9 mouse cellular contexts compared by ENCODE assay signal in genomic region chr11:52233906-52234305, GRCm38 (mm10). TPM values are rescaled to one million over a fixed set of nuclear protein-coding genes. Genes with fewer than 3 reads are reported as not detected.
DNase-seq lines count a peak whose midpoint lies in the region; ATAC-seq and TF ChIP-seq lines count a peak whose summit lies in the region.
"Had no signal": no experiment of that assay in that cellular context is flagged by ENCODE, and none has a peak within 500 bp of the region (broad histone marks: within the 10 kb centered on the region; RNA-seq: fewer than 3 reads in every experiment).

No protein-coding gene starts in this region.

- H3K9me3 ChIP-seq in lung, embryonic 15.5 days: no peaks in the 10 kb centered on the region
- H3K9me3 ChIP-seq in forebrain, embryonic 10.5 days: no peaks in the 10 kb centered on the region
- no peaks in the 10 kb centered on the region for H3K9me3 ChIP-seq in intestine, postnatal 0 days (ENCODE audit: control insufficient read depth)
- H3K9me3 ChIP-seq in neural tube, embryonic 13.5 days: no peaks in the 10 kb centered on the region

- H3K4me1 ChIP-seq in lung, embryonic 15.5 days: peaks cover 24% of the 10 kb centered on the region
- H3K4me1 ChIP-seq in forebrain, embryonic 10.5 days: peaks cover 22% of the 10 kb centered on the region
- H3K4me1 ChIP-seq in intestine, postnatal 0 days (replicated peaks; ENCODE audit: control insufficient read depth, insufficient read depth, low read length): no peaks in the 10 kb centered on the region; the same call in 1 of the 2 replicates
- peaks cover 32% of the 10 kb centered on the region for H3K4me1 ChIP-seq in neural tube, embryonic 13.5 days (replicated peaks)

- H3K27ac ChIP-seq in lung, embryonic 15.5 days: no peak overlapping the region
- H3K27ac ChIP-seq in forebrain, embryonic 10.5 days: no peak overlapping the region
- no peak overlapping the region for H3K27ac ChIP-seq in intestine, postnatal 0 days (ENCODE audit: low read depth, low read length)
- H3K27ac ChIP-seq in neural tube, embryonic 13.5 days (replicated peaks): no peak overlapping the region

- H3K4me2 ChIP-seq in lung, embryonic 15.5 days: peak overlapping the region; percentile 58
- H3K4me2 ChIP-seq in intestine, postnatal 0 days (replicated peaks; ENCODE audit: low read depth): peak overlapping the region; percentile 63
- H3K4me2 ChIP-seq in neural tube, embryonic 13.5 days: peak overlapping the region; percentile 90

- ATAC-seq in lung, embryonic 15.5 days (ENCODE audit: borderline replicate concordance, extremely low read depth, low FRiP score, low TSS enrichment): no peak
- no peak for ATAC-seq in intestine, postnatal 0 days
- ATAC-seq in neural tube, embryonic 13.5 days (ENCODE audit: low read depth): no peak
- no peak for ATAC-seq in granulocyte monocyte progenitor cell, adult 5-6 weeks (replicated peaks; ENCODE audit: poor library complexity, severe bottlenecking)

- no peak for TF ChIP-seq CTCF in intestine, postnatal 0 days (IDR thresholded peaks at IDR 0.05; ENCODE audit: low read depth)

- no peaks in the 10 kb centered on the region for H3K27me3 ChIP-seq in lung, embryonic 15.5 days
- no peaks in the 10 kb centered on the region for H3K27me3 ChIP-seq in forebrain, embryonic 10.5 days (ENCODE audit: poor library complexity, severe bottlenecking)
- no peaks in the 10 kb centered on the region for H3K27me3 ChIP-seq in intestine, postnatal 0 days (replicated peaks; ENCODE audit: control insufficient read depth, insufficient read depth, low read length)
- H3K27me3 ChIP-seq in neural tube, embryonic 13.5 days: no peaks in the 10 kb centered on the region

- H3K4me3 ChIP-seq in lung, embryonic 15.5 days: 0 out of 2 replicates have a peak overlapping the region, but pooled peaks have one; percentile 91
- peak overlapping the region; percentile 99; the same call in 1 of the 2 replicates for H3K4me3 ChIP-seq in forebrain, embryonic 10.5 days
- 0 out of 2 replicates have a peak overlapping the region, but pooled peaks have one; percentile 98 for H3K4me3 ChIP-seq in intestine, postnatal 0 days (ENCODE audit: low read depth, low read length)
- H3K4me3 ChIP-seq in neural tube, embryonic 13.5 days: no peak overlapping the region; the same call in 1 of the 2 replicates

- DNase-seq in lung, postnatal 25 days (ENCODE audit: low spot score): no peak
- no peak for DNase-seq in forebrain, embryonic 10.5 days (ENCODE audit: extremely low spot score, low spot score)
- no peak for DNase-seq in ovary, adult 18-20 months (ENCODE audit: low spot score)
- DNase-seq: cerebellum, postnatal 25 days; heart, postnatal 4 days had no signal

- H3K9ac ChIP-seq in lung, embryonic 15.5 days: 0 out of 2 replicates have a peak overlapping the region, but pooled peaks have one; percentile 99
- no peak overlapping the region for H3K9ac ChIP-seq in intestine, postnatal 0 days (ENCODE audit: low read depth, low read length)
- H3K9ac ChIP-seq in neural tube, embryonic 13.5 days: no peak overlapping the region

- peaks cover 30% of the 10 kb centered on the region for H3K36me3 ChIP-seq in lung, embryonic 15.5 days
- H3K36me3 ChIP-seq in forebrain, embryonic 10.5 days (replicated peaks): peaks cover 45% of the 10 kb centered on the region
- H3K36me3 ChIP-seq in intestine, postnatal 0 days (ENCODE audit: control insufficient read depth, insufficient read depth): no peaks in the 10 kb centered on the region; the same call in 1 of the 2 replicates
- peaks cover 27% of the 10 kb centered on the region for H3K36me3 ChIP-seq in neural tube, embryonic 13.5 days

- 77% methylated on average over 1 of the region's 1 CpGs for WGBS in lung, embryonic 15.5 days
- WGBS in forebrain, embryonic 10.5 days: 90% methylated on average over 1 of the region's 1 CpGs
- 72% methylated on average over 1 of the region's 1 CpGs for WGBS in intestine, postnatal 0 days
- WGBS in neural tube, embryonic 13.5 days: 100% methylated on average over 1 of the region's 1 CpGs

RNA-seq across cellular contexts. Expression of gene Skp1a, which starts 2.1 kb away (rescaled TPM):
- 809 and 814 TPM in 2 replicates for polyA plus RNA-seq in lung, embryonic 15.5 days (2015; fragmentation: Nextera tagmentation; extraction: Ambion mirVana)
- 906 and 908 TPM in 2 replicates for polyA plus RNA-seq in forebrain, embryonic 10.5 days (2016; fragmentation: Nextera tagmentation; extraction: Ambion mirVana)
- polyA plus RNA-seq in intestine, postnatal 0 days (2015; fragmentation: Nextera tagmentation; extraction: Ambion mirVana): 605 and 624 TPM in 2 replicates
- polyA plus RNA-seq in neural tube, embryonic 13.5 days (2015; fragmentation: Nextera tagmentation; extraction: Ambion mirVana): 1,170 and 1,204 TPM in 2 replicates
- 180 and 196 TPM in 2 replicates for total RNA-seq in granulocyte monocyte progenitor cell, adult 5-6 weeks (2014; fragmentation: Nextera tagmentation)
- total RNA-seq in granulocyte monocyte progenitor cell, adult 5-6 weeks (2017): 242 and 266 TPM in 2 replicates

RNA-seq across cellular contexts. Expression of gene Olfr1371, which starts 20.1 kb away (rescaled TPM):
- polyA plus RNA-seq in lung, embryonic 15.5 days (2015; fragmentation: Nextera tagmentation; extraction: Ambion mirVana): not detected in 2 replicates
- polyA plus RNA-seq in forebrain, embryonic 10.5 days (2016; fragmentation: Nextera tagmentation; extraction: Ambion mirVana): not detected in 2 replicates
- not detected in 2 replicates for polyA plus RNA-seq in intestine, postnatal 0 days (2015; fragmentation: Nextera tagmentation; extraction: Ambion mirVana)
- not detected in 2 replicates for polyA plus RNA-seq in neural tube, embryonic 13.5 days (2015; fragmentation: Nextera tagmentation; extraction: Ambion mirVana)
- not detected in 2 replicates for total RNA-seq in granulocyte monocyte progenitor cell, adult 5-6 weeks (2014; fragmentation: Nextera tagmentation)
- total RNA-seq in granulocyte monocyte progenitor cell, adult 5-6 weeks (2017): not detected in 2 replicates
- total RNA-seq: heart, postnatal 4 days had no signal

RNA-seq across cellular contexts. Expression of gene Tcf7, which starts 48.9 kb away (rescaled TPM):
- 41.4 and 52.6 TPM in 2 replicates for polyA plus RNA-seq in lung, embryonic 15.5 days (2015; fragmentation: Nextera tagmentation; extraction: Ambion mirVana)
- polyA plus RNA-seq in forebrain, embryonic 10.5 days (2016; fragmentation: Nextera tagmentation; extraction: Ambion mirVana): 8.1 and 8.8 TPM in 2 replicates
- 3.3 TPM in 2 replicates for polyA plus RNA-seq in intestine, postnatal 0 days (2015; fragmentation: Nextera tagmentation; extraction: Ambion mirVana)
- 5.9 TPM in 2 replicates for polyA plus RNA-seq in neural tube, embryonic 13.5 days (2015; fragmentation: Nextera tagmentation; extraction: Ambion mirVana)
- 1.4 TPM in 1 of 2 replicates, not detected in the other for total RNA-seq in granulocyte monocyte progenitor cell, adult 5-6 weeks (2014; fragmentation: Nextera tagmentation)
- total RNA-seq in granulocyte monocyte progenitor cell, adult 5-6 weeks (2017): 0.30 and 0.82 TPM in 2 replicates
